Mouse (Mus musculus): ENCODE data around the gene Gimap7. TPM values are rescaled to one million over a fixed set of nuclear protein-coding genes. Genes with fewer than 3 reads are reported as not detected.

Gimap7 gene
- polyA plus RNA-seq, 1 experiment from 2014 or later = 0.07 TPM

GRCm38 (mm10) chr6:48772030-48772429 lies 53.6 kb downstream of the Gimap7 start:
- Histone ChIP-seq H3K36me3 (replicated peaks) (no peaks in the 10 kb centered on the region), H3K4me3 (replicated peaks) (no peak overlapping the region), H3K4me1 (replicated peaks) (no peaks in the 10 kb centered on the region), H3K9ac (no peak overlapping the region), H3K4me2 (no peak overlapping the region), H3K27me3 (no peaks in the 10 kb centered on the region), H3K9me3 (replicated peaks) (no peaks in the 10 kb centered on the region), H3K27ac (replicated peaks) (no peak overlapping the region)
- 7% methylated on average over 8 of the region's 8 CpGs for WGBS (ENCODE audit: insufficient replicate concordance)
- ATAC-seq (ENCODE audit: insufficient read depth) = no peak

Other genes starting within 250 kb of the Gimap7 start
- 1.2 and 1.3 TPM in 2 replicates for gene Atp6v0e2, start 181.0 kb upstream of the Gimap7 start, polyA plus RNA-seq (2015; fragmentation: Nextera tagmentation; extraction: Ambion mirVana)
- gene Lrrc61, start 163.8 kb upstream of the Gimap7 start, polyA plus RNA-seq (2015; fragmentation: Nextera tagmentation; extraction: Ambion mirVana) = 2.0 and 2.5 TPM in 2 replicates
- 34.4 and 43.9 TPM in 2 replicates for gene Rarres2, start 145.8 kb upstream of the Gimap7 start, polyA plus RNA-seq (2015; fragmentation: Nextera tagmentation; extraction: Ambion mirVana)
- gene Gm45021, start 129.0 kb upstream of the Gimap7 start, polyA plus RNA-seq (2015; fragmentation: Nextera tagmentation; extraction: Ambion mirVana) = not detected in 2 replicates
- 9.9 and 12.4 TPM in 2 replicates for gene Repin1, start 124.7 kb upstream of the Gimap7 start, polyA plus RNA-seq (2015; fragmentation: Nextera tagmentation; extraction: Ambion mirVana)
- not detected in 2 replicates for gene Gm44965, start 124.7 kb upstream of the Gimap7 start, polyA plus RNA-seq (2015; fragmentation: Nextera tagmentation; extraction: Ambion mirVana)
- 1.7 and 1.9 TPM in 2 replicates for gene Zfp775, start 116.6 kb upstream of the Gimap7 start, polyA plus RNA-seq (2015; fragmentation: Nextera tagmentation; extraction: Ambion mirVana)
- 0.18 and 0.24 TPM in 2 replicates for gene AI854703, start 91.9 kb upstream of the Gimap7 start, polyA plus RNA-seq (2015; fragmentation: Nextera tagmentation; extraction: Ambion mirVana)
- 0.81 and 0.92 TPM in 2 replicates for gene Gimap8, start 71.4 kb upstream of the Gimap7 start, polyA plus RNA-seq (2015; fragmentation: Nextera tagmentation; extraction: Ambion mirVana)
- gene Gimap9, start 42.5 kb upstream of the Gimap7 start, polyA plus RNA-seq (2015; fragmentation: Nextera tagmentation; extraction: Ambion mirVana) = 7.5 and 9.5 TPM in 2 replicates
- 10.3 and 10.8 TPM in 2 replicates for gene Gimap4, start 34.1 kb upstream of the Gimap7 start, polyA plus RNA-seq (2015; fragmentation: Nextera tagmentation; extraction: Ambion mirVana)
- gene Gimap6, start 10.4 kb upstream of the Gimap7 start, polyA plus RNA-seq (2015; fragmentation: Nextera tagmentation; extraction: Ambion mirVana) = 7.9 and 9.0 TPM in 2 replicates
- gene Gm28053, start within 50 bp of the Gimap7 start, polyA plus RNA-seq (2015; fragmentation: Nextera tagmentation; extraction: Ambion mirVana) = 0.97 TPM in 1 of 2 replicates, not detected in the other
- gene Gimap1, start 20.4 kb downstream of the Gimap7 start, polyA plus RNA-seq (2015; fragmentation: Nextera tagmentation; extraction: Ambion mirVana) = 5.4 and 6.8 TPM in 2 replicates
- 2.7 and 3.1 TPM in 2 replicates for gene Gimap5, start 27.6 kb downstream of the Gimap7 start, polyA plus RNA-seq (2015; fragmentation: Nextera tagmentation; extraction: Ambion mirVana)
- 0.05 and 0.30 TPM in 2 replicates for gene Gimap3, start 52.2 kb downstream of the Gimap7 start, polyA plus RNA-seq (2015; fragmentation: Nextera tagmentation; extraction: Ambion mirVana)
- 119 and 143 TPM in 2 replicates for gene Tmem176a, start 122.3 kb downstream of the Gimap7 start, polyA plus RNA-seq (2015; fragmentation: Nextera tagmentation; extraction: Ambion mirVana)
- gene Tmem176b, start 122.9 kb downstream of the Gimap7 start, polyA plus RNA-seq (2015; fragmentation: Nextera tagmentation; extraction: Ambion mirVana) = 182 and 213 TPM in 2 replicates
- gene Aoc1, start 154.3 kb downstream of the Gimap7 start, polyA plus RNA-seq (2015; fragmentation: Nextera tagmentation; extraction: Ambion mirVana) = not detected in 2 replicates
- not detected in 2 replicates for gene 1600015I10Rik, start 211.3 kb downstream of the Gimap7 start, polyA plus RNA-seq (2015; fragmentation: Nextera tagmentation; extraction: Ambion mirVana)

All from liver, embryonic 15.5 days (tissue).